Mouse (Mus musculus) gastrocnemius, postnatal 4 days (tissue): ENCODE measurements at regions not wholly inside any gene's neighbourhood (a gene's known extent, or its start where the extent isn't known, plus 50 kb on each side); places are given as distances from the start of the nearest gene placed in this dataset.

Experiments used
- DNase-seq, 2 experiments: peaks; one replicate each; pipeline ENCODE4 v3.0.0; 2021 to 2022; ENCODE audit warnings: low spot score in 2 of 2, mixed read lengths in 2 of 2

DNA sequence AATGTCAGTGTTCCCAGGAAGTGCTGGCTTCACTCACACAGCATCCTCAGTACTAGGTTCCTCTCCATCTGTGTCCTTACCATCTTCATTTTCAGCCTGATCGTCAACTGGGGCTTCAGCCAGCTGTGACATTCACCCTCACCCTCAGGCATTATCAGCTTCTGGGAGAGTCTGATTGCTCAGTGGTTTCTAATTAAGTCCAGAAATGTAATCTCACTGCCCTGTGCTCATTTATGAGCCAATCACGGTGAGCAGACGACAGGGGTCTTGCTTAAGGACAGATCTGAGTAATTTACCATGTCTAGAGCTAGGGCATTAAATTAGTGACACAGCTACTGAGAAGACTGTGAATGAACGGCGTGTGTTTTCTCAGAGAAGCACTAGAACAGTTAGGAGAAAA, 260.8 kb downstream of the Tle4 start:
- no peak for DNase-seq

DNA sequence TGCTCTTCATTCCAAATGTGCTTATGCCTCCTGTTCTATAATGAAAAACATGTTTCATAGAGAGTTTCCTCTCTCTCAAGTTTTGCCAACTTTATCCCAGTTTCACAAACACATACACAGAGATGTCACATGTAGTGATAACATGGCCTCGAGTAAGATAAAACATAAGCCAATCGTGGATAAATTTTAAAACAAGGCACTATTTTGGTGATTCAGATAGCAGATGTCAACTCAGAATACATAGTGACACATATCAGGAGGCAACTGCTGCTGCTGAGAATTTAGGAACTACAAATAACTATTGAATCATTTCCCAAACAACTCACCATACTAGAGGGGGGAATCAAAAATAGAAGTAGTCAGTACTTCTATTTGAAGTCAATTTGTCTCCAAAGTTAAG, 257.1 kb downstream of the Tle4 start:
- no peak for DNase-seq

DNA sequence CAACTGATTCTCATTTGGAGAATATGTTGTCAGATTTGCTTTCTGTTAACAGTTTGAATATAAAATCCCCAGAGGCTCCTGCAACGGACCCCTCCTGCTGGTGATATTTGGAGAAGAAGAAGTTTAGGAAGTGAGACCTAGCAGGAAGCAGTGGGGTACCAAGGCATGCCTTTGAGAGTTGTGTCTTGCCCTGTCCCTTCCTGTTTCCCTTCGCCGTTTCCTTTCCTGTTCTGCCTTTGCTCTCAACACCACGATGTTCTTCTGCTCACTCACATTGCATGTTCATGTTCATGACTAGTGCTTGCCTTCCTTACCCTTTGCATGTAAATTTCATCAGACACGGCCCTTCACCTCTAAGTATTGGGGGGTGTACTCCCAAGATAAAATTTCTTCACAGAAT, 254.0 kb downstream of the Tle4 start:
- DNase-seq = no peak

DNA sequence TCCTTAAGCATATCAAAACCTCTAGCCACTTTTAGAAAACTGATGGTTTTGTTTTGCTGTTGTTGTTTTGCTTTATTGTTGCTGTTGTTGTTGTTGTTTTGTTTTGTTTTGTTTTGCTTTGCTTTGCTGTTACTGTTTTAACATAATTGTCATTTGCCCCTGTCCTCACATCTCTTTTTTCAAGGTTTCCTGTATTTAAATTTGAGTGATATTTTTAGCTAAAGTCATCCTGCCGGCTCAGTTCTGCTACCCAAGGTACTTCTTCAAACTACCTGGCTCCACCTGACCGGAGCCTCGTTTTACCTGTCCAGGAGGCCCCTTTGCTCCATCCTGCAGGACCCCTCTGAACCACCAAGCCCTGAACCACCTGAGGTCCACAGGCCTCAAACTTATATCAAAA, 253.4 kb downstream of the Tle4 start:
- no peak for DNase-seq

DNA sequence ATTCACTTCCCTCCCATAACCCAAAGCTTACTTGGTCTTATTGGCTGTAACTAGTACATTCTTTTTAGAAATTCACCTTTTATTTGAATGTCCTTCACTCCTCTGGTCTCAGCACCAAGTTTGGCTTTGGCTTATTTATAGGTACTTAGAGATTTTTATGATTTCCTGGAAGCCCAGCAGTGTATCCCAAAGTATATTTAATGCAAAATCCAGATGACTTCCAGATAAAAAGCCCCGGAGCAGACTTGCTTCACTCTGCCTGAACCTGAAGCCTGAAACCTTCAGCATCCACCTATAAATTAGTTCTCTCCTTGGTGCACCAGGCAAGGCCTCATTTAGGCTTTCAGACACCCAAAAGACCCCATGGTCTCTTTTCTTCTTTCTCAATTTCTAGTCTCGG, 250.8 kb downstream of the Tle4 start:
- DNase-seq = no peak

DNA sequence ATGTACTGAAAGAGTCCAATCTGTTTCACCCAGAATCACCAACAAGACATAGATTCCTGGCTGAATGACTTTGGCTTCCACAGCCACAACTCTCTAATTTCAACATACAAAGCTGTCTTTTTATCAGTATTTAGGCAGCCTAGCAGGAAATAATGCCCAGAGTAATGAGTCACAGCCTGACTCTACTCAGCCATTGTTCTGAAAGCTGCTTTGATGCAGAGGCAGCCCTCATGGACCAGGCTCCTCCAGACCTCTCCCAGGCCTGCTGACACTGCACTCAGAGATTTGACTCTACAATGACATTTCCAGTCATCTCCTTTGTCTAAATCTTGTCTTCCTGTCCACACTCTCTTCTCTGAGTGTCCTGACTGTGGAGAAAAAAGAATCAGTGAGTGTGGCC, 250.4 kb downstream of the Tle4 start:
- DNase-seq = no peak

DNA sequence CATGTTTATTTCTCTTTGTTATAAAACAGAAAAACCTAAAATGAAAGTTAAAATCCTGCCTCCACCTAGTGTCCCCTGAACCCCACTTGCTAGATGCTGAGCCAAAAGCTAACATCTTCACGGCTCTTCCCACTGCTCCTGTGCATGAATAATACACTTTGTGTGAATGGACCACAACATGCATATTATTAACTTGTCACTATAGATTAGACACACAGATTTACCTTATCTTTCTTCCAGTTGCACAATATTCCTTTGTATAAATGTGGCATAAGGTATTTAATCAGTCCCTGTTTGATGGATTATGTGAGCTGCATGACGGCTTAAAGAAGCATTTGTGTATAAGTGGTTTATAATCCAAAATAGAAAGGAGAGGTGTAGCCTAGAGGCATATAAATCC, 248.1 kb downstream of the Tle4 start:
- DNase-seq = no peak

DNA sequence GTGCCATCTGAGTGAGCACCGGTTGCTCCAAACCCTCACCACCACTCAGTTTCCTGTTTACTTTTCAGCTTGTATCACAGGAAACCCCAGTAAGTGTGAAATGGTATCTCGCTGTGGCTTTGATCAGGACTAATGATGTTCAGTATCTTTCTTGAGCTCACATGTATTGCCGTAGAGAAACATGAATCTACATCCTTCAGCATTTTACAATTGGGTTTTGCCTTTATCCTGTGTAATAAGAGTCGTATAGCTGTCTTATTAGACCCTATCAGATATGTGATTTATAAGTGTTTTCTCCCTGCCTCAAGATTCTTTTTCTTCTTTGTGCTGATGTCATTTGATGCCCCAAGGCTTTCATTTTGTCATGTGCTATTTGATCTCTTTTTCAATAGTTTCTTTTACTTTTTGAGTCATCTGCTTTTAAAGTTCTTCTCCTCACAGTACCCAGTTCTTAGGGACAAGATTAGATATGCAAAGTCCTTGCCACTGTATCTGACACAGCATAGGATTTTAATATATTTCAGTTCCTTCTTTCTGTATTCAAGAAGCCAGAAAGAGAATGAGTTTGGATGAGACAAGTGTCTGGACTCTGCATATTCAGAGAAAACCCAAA, 246.0 kb downstream of the Tle4 start:
- no peak for DNase-seq

DNA sequence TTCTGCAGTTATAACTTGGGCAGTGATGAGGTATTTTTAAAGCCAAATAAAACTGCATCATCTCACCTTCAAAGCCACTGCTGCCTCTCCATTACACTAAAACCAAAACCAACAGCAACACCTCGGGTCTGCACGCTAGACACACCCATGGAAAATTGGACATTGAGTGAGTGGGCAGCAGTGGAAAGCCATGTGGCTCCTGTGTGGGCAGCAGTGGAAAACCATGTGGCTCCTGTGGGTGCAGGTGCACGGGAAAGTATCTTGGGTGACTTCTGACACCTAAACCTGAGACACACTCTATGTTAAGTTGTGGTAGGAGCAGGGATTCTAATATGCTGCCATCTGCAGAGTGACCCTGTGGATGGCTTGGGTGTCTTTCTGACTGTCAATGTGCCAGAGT, 245.3 kb downstream of the Tle4 start:
- no peak for DNase-seq

DNA sequence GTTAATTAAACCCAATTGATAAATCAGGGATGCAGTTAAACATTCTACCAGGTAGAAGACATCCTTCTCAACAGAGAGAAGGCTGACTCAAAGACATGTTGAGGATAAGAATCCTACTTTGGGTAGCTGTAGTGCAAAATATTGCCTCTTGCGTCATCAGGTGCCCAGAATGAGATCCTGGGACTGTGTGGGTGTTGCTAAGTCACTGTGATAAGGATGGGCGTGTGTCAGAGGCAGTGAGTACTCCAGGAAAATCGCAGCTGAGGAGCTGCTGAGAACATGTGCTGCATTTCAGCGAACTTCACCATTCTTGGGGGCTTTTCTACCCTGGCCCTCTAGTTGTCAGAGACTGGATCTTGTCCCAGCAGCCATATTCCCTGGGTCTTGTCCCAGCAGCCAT, 244.7 kb downstream of the Tle4 start:
- no peak for DNase-seq

DNA sequence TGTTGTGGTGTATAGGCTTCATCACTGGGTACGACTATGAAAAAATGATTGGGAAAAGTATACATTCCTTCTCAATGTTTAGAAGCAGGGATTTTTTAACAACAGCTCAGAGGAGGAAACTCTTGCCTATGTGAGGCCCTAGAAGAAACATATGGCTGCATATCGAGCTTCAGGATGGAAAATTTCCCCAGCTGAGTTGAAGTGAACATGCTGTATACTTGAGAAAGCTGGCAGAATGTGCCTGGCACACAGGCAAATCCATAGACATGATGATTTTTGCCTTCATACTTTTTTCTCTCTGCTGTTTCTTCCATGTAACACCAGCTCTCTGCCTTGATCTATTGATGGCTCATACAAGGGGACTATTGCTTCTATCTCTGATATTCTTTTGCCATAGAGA, 242.7 kb downstream of the Tle4 start:
- no peak for DNase-seq

DNA sequence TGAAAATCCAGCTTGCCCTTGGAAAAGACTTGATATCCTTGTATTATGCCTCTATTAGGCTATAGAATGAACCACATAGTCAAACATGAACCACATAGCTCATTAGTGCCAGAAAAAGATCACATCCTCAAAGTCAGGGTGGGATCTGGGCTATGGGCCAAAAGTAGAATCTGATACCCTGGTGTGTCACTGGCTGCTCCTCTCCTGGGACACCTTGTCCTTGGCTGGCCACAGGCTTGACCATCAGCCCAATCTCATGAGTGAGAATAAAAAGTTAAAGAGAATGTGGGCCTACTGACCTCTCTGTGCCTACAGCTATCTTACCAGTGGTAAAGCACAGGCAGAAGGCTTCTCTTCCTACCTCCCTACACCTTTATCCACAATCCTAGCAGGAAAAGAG, 241.9 kb downstream of the Tle4 start:
- no peak for DNase-seq

DNA sequence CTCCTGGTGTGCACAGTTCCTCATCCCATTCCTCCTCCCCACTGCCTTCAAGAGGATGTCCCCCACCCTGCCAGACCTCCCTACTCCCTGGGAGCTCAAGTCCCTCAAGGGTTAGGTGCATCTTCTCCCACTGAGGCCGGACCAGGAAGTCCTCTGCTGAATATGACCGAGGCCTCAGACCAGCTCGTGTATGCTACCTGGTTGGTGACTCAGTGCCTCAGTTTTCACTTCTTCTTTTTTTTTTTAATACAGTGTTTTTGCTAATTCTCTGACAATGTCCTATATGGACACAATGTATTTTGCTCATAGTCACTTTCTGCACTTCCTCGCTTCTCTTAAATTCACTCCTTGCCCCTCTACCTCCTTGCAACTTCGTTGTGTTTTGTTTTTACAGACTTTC, 237.2 kb downstream of the Tle4 start:
- no peak for DNase-seq

DNA sequence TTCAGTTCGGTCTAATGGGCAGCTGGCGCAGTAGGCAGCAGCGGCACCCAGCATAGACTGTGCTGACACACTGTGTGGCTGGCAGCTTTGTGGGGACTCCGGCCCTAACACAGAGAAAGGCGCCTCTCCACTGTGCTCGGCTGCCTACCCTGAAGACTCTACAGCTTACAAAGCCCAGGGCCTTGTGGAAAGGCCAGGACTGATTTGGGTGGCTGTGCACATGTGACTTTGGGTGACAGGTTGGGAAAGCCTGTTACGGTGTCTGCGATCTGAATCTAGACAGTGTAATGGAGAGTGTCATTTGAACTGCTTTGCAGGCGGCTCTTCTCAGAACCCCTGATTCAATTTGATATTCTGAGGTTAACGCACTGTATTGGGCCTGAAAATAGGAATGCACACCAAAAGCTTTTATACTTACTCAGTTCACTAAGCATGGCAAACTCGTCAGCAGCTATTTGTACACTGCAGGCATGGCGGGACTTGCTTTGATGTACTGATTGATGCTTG, 228.7 kb downstream of the Tle4 start:
- DNase-seq = no peak

DNA sequence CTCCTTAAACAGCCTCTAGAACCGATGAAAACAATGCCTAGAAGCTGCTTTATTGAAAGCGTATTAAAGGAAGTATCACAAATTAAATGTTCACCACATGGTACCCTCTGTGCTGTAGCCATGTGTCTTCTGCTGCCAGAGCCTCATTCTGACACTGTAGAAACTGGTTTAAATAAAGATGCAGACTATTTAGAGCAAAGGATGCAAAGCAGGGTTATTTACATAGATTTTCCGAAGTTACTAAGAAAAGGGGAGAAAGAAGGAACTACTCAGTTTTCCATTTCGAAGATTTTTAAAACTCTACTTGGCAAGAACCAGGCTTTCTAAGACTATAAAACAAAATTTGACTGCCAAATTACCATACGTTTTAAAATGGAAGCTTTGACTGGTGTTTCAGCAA, 226.5 kb downstream of the Tle4 start:
- DNase-seq = no peak

DNA sequence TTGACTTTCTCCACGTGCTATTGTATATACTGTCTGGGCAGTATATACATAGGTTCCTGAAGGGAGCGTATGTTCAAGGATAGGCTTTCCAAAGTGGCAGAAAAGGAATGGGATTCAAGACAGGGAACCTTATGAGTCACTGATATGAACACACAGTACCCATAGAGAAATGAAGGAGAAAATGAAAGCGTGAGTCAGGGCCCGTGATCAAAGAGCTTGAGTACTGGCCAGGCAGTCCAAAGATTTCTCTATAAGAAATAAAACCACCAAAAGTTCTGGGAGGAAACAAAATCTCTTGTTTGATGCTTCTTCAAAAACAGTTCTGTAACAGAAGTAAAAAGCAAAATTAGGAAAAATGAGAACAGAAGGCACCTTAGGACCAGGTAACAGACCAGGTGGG, 223.9 kb downstream of the Tle4 start:
- DNase-seq = no peak

DNA sequence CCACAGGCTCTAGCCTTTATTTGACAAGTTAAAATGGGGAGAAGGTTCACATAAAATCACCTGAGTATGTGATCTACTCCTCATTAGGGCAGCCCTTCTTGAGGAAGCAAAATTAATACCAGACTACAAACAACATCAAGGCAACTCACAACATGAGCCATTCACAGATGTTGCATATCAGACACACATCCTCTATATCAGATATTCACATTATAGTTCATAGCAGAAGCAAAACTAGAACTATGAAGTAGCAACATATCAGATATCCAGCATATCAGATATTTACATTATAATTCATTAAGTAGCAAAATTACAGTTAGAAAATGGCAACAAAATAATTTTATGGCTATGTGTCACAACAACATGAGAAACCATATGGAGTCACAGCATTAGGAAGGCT, 217.0 kb downstream of the Tle4 start:
- no peak for DNase-seq

DNA sequence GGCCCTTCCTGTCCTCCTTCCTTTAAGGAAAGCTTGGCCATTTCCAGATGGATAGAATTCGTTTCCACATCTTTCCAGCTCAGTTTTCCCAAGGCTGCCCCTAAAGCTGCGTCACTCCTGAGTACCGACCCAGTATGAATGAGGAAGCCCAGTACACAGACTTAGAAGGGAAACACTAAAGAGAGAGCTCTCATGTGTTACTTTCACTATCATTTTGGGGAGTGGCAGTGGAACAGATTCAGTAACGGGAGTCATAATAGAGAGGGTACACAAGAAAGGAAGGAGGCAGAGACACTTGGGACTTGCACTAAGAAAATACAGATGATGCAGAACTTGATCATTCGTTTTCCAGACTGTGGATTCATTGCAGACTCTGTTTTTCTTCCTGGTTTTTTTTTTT, 210.1 kb downstream of the Tle4 start:
- no peak for DNase-seq

DNA sequence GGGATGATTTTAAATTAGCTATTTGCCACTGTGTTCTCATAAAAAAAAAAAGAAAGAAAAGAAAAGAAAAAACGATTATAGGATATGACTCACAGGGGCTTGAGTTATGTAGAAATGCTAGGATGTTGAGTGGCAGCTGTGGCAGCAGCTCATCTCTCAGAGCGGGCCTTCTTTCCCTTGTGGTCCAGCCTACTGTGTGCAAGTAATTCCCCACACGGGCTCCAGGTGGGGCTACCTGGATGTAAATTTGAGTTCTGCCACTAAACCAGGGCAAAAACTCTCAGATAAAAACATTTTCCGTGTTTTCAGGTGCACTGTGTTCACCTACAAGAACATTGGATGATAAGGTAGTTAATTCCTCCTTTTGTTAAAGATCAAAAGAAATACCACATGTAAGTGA, 209.3 kb downstream of the Tle4 start:
- DNase-seq = no peak

DNA sequence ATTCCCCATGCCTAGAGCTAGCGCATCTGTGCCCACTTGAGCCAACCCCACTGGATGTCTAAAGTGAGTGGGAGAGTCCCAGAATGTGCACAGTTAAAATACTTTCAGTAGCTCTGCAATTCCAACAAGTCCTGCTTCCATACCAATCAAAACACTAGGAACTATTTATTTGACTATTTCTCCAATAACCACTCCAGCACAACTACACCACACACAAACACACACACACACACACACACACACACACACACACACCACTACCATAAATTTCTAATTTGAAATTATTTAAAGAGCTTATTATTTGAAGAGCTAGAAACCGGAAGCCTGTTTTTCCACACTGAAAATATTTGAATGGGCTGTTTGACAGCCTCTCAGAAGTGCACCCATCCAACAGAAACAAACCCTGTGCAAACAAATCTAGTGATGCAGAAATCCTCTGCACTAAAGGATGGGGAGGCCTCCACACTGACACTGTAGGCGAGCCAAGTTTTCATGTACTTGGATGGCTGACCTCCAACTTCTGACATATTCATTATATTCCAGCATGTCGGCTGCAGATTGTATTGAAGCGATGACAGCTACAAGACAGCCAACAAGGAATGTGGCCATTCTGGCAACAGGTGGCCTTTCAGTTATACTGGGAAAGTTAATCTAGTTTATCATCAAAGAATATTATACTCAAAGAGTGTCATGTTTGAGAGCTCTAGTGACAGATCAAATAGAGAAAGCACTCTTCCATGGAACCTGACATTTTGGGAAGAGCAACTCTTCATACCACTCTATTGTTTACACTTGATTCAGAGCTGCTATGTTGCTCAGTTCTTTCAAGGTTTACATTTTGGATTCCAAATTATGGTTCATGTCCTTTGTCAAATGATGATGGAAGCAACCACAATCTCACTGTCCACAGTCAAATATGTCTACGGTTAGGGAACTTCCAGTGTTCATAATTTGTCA, 207.7 kb downstream of the Tle4 start:
- no peak for DNase-seq

DNA sequence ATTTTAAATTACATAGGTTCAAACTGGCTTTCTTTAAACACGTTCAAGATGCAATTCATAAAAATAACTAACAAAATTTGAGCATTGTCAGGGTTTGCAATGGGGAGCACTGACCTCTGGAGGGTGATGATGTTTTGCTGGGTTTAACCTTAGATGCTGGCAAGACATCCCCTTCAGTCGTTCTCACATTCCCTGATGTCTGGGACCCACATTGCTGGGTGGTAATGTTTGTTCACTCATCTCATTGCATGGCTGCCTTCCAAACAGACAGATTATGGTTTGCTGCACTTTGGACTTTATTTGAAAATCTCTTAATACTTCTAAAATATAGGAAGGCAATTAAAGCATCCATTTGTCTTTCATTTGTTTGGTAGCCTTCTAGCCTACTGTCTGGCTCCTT, 206.9 kb downstream of the Tle4 start:
- no peak for DNase-seq
